Mouse (Mus musculus) lung, embryonic 16.5 days (tissue): ENCODE results near the gene Auts2. TPM values are rescaled to one million over a fixed set of nuclear protein-coding genes. Genes with fewer than 3 reads are reported as not detected.

Experiments used
- ATAC-seq: fragments of 200-750 bp; cut with Nextera tagmentation; 2 replicates; pipeline ENCODE4 v1.8.0; 2017; ENCODE audit warnings: low read depth, mild to moderate bottlenecking, moderate library complexity
- H3K27ac ChIP-seq: fragments of 300-500 bp; sonication (generic); 2 replicates; pipeline ENCODE4 v1.5.1; 2014; ENCODE audit warnings: mild to moderate bottlenecking, control low read depth, low read length
- H3K27me3 ChIP-seq: fragments of 300-500 bp; sonication (generic); 2 replicates; pipeline ENCODE4 v1.6.1; 2014; ENCODE audit warnings: low read depth, low read length, mixed read lengths; ENCODE audit not compliant: control insufficient read depth, insufficient read depth
- H3K36me3 ChIP-seq: fragments of 300-500 bp; sonication (generic); 2 replicates; pipeline ENCODE4 v1.6.1; 2014; ENCODE audit warnings: low read length; ENCODE audit not compliant: control insufficient read depth, insufficient read depth
- H3K4me1 ChIP-seq: fragments of 300-500 bp; sonication (generic); replicated peaks from 2 replicates; pipeline ENCODE4 v1.6.1; 2014; ENCODE audit warnings: low read length, mixed read lengths; ENCODE audit not compliant: control insufficient read depth, insufficient read depth
- H3K4me2 ChIP-seq: fragments of 300-500 bp; sonication (generic); 2 replicates; pipeline ENCODE4 v1.6.1; 2014; ENCODE audit warnings: low read depth, low read length, control low read depth
- H3K4me3 ChIP-seq: fragments of 300-500 bp; sonication (generic); 2 replicates; pipeline ENCODE4 v1.5.1; 2014; ENCODE audit warnings: mild to moderate bottlenecking, low read length, control low read depth
- H3K9ac ChIP-seq: fragments of 300-500 bp; sonication (generic); 2 replicates; pipeline ENCODE4 v1.6.1; 2014; ENCODE audit warnings: low read length, control low read depth
- H3K9me3 ChIP-seq: fragments of 300-500 bp; sonication (generic); 2 replicates; pipeline ENCODE4 v1.6.1; 2016; ENCODE audit warnings: low read length; ENCODE audit not compliant: control insufficient read depth
- WGBS: fragments of 180-500 bp; shearing (Covaris S2); extraction: QIAGEN DNeasy Blood & Tissue Kit; methylation state at CpG from one replicate; pipeline ENCODE4 v1.1.7; 2014; 5-methylcytosine and 5-hydroxymethylcytosine counted together
- polyA plus RNA-seq: library from polyadenylated mRNA; unstranded; fragments of >200 nt; fragmentation: Nextera tagmentation; extraction: Ambion mirVana; gene quantifications from 2 replicates; pipeline ENCODE4 v1.2.1, GENCODE M21; 2015

Gene Auts2
- polyA plus RNA-seq, 1 experiment from 2014 or later, result 12.3 TPM

GRCm38 (mm10) chr5:131642752-131643151 lies 900.4 kb downstream of the Auts2 start:
- Histone ChIP-seq H3K27ac (no peak overlapping the region), H3K4me3 (no peak overlapping the region), H3K4me2 (no peak overlapping the region), H3K9me3 (no peaks in the 10 kb centered on the region), H3K27me3 (no peaks in the 10 kb centered on the region), H3K4me1 (peaks cover 3% of the 10 kb centered on the region; the same call in 1 of the 2 replicates), H3K36me3 (no peaks in the 10 kb centered on the region), H3K9ac (no peak overlapping the region)
- WGBS, result 63% methylated on average over 2 of the region's 2 CpGs
- ATAC-seq, result no peak

GRCm38 (mm10) chr5:131636431-131636830 lies 906.7 kb downstream of the Auts2 start:
- Histone ChIP-seq H3K27ac (no peak overlapping the region), H3K4me1 (no peaks in the 10 kb centered on the region), H3K4me2 (no peak overlapping the region), H3K4me3 (no peak overlapping the region), H3K27me3 (no peaks in the 10 kb centered on the region), H3K9me3 (no peaks in the 10 kb centered on the region), H3K9ac (no peak overlapping the region), H3K36me3 (no peaks in the 10 kb centered on the region)
- ATAC-seq, result no peak
- 56% methylated on average over 5 of the region's 5 CpGs for WGBS

- H3K4me2 ChIP-seq, result no peak overlapping the region
- WGBS, result 93% methylated on average over 7 of the region's 7 CpGs
- H3K4me3 ChIP-seq, result no peak overlapping the region
- H3K9ac ChIP-seq, result no peak overlapping the region
- no peaks in the 10 kb centered on the region for H3K9me3 ChIP-seq
- H3K36me3 ChIP-seq, result no peaks in the 10 kb centered on the region
- H3K27me3 ChIP-seq, result no peaks in the 10 kb centered on the region
- no peak for ATAC-seq
- no peak overlapping the region for H3K27ac ChIP-seq
- H3K4me1 ChIP-seq, result no peaks in the 10 kb centered on the region
These were observed 908.4 kb downstream of the Auts2 start for GRCm38 (mm10) chr5:131634731-131635130.

- WGBS, result 55% methylated on average over 4 of the region's 4 CpGs
- H3K9me3 ChIP-seq, result no peaks in the 10 kb centered on the region
- no peak overlapping the region for H3K4me3 ChIP-seq
- no peaks in the 10 kb centered on the region for H3K4me1 ChIP-seq
- H3K9ac ChIP-seq, result no peak overlapping the region
- no peaks in the 10 kb centered on the region for H3K27me3 ChIP-seq
- H3K36me3 ChIP-seq, result no peaks in the 10 kb centered on the region
- no peak overlapping the region for H3K27ac ChIP-seq
- H3K4me2 ChIP-seq, result no peak overlapping the region
- ATAC-seq, result no peak
These were observed 911.2 kb downstream of the Auts2 start for GRCm38 (mm10) chr5:131631998-131632379.

- H3K4me2 ChIP-seq, result no peak overlapping the region
- H3K9ac ChIP-seq, result no peak overlapping the region
- H3K4me3 ChIP-seq, result no peak overlapping the region
- no peaks in the 10 kb centered on the region for H3K9me3 ChIP-seq
- H3K27me3 ChIP-seq, result no peaks in the 10 kb centered on the region
- no peaks in the 10 kb centered on the region for H3K36me3 ChIP-seq
- no peak overlapping the region for H3K27ac ChIP-seq
- no peak for ATAC-seq
- H3K4me1 ChIP-seq, result no peaks in the 10 kb centered on the region
- 56% methylated on average over 12 of the region's 12 CpGs for WGBS
These were observed 911.8 kb downstream of the Auts2 start for GRCm38 (mm10) chr5:131631038-131631997.

GRCm38 (mm10) chr5:131630577-131630976 lies 912.6 kb downstream of the Auts2 start:
- H3K4me3 ChIP-seq, result no peak overlapping the region
- no peak overlapping the region for H3K4me2 ChIP-seq
- no peaks in the 10 kb centered on the region for H3K36me3 ChIP-seq
- no peak for ATAC-seq
- H3K9ac ChIP-seq, result no peak overlapping the region
- 24% methylated on average over 7 of the region's 7 CpGs for WGBS
- no peaks in the 10 kb centered on the region for H3K27me3 ChIP-seq
- no peak overlapping the region for H3K27ac ChIP-seq
- no peaks in the 10 kb centered on the region for H3K9me3 ChIP-seq
- no peaks in the 10 kb centered on the region for H3K4me1 ChIP-seq

GRCm38 (mm10) chr5:131616113-131616876 lies 926.8 kb downstream of the Auts2 start:
- Histone ChIP-seq H3K9ac (no peak overlapping the region), H3K4me2 (peak overlapping the region; percentile 59), H3K36me3 (no peaks in the 10 kb centered on the region), H3K9me3 (no peaks in the 10 kb centered on the region), H3K4me1 (peaks cover 6% of the 10 kb centered on the region; the same call in 1 of the 2 replicates), H3K4me3 (peak overlapping the region; percentile 40), H3K27me3 (peaks cover 17% of the 10 kb centered on the region), H3K27ac (no peak overlapping the region)
- ATAC-seq, result peak; percentile 76
- 3% methylated on average over 40 of the region's 40 CpGs for WGBS

- H3K9ac ChIP-seq, result no peak overlapping the region
- H3K27ac ChIP-seq, result no peak overlapping the region
- no peaks in the 10 kb centered on the region for H3K36me3 ChIP-seq
- no peak overlapping the region for H3K4me2 ChIP-seq
- H3K4me3 ChIP-seq, result no peak overlapping the region
- H3K9me3 ChIP-seq, result no peaks in the 10 kb centered on the region
- ATAC-seq, result no peak
- 77% methylated on average over 2 of the region's 2 CpGs for WGBS
- H3K27me3 ChIP-seq, result peaks cover 17% of the 10 kb centered on the region
- H3K4me1 ChIP-seq, result peaks cover 6% of the 10 kb centered on the region; the same call in 1 of the 2 replicates
These were observed 928.9 kb downstream of the Auts2 start for GRCm38 (mm10) chr5:131614238-131614637.

- peak; percentile 84 for ATAC-seq
These were observed 929.8 kb downstream of the Auts2 start for GRCm38 (mm10) chr5:131613301-131613700.

More at GRCm38 (mm10) chr5:131613301-131613700, 929.8 kb downstream of the Auts2 start:
- Histone ChIP-seq H3K27me3 (peaks cover 14% of the 10 kb centered on the region), H3K9me3 (no peaks in the 10 kb centered on the region), H3K4me1 (peaks cover 6% of the 10 kb centered on the region; the same call in 1 of the 2 replicates), H3K4me2 (no peak overlapping the region), H3K4me3 (no peak overlapping the region), H3K9ac (no peak overlapping the region), H3K27ac (no peak overlapping the region), H3K36me3 (no peaks in the 10 kb centered on the region)
- WGBS, result 45% methylated on average over 3 of the region's 3 CpGs
